Mouse (Mus musculus) kidney, postnatal 4 days (tissue): ENCODE measurements around the gene Tm9sf2.

ENCODE experiments used
- DNase-seq, 2 experiments: peaks; one replicate each; pipeline ENCODE4 v3.0.0; 2021; ENCODE audit warnings: mixed read lengths in 2 of 2

Tm9sf2 gene

DNA sequence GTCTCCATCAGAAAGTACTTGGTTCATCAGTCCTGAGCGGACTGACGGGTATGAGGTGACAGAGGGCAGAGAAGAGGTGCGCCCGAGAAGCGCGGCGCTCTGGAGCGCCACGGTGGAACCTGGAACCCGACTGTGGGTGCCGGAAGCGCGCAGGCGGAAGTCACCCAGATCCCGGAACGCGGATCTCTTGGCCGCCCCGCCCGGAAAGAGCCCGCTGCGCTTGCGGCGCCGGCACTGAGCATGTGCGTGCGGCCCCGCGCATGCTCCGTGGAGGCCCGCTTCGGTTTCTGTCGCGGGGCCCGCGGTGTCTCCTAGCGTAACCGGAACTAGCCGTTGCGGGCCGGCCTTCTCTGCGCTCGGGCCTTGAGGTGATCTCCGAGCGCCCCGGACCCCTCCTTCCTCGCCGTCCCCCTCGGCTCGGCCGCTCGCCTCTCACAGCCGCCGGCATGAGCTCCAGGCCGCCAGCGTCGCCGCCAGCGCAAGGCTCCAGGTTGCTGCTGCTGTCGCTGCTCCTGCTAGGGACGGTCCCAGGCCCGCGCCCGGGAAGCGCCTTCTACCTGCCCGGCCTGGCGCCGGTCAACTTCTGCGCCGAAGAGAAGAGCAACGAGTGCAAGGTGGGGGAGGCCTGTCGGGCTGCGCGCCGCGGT is at the start of gene Tm9sf2:
Tm9sf2 (plus strand) TSS at position 217 of the 647 bp plus-strand sequence.
- peak; percentile 94 to 97 for DNase-seq

DNA sequence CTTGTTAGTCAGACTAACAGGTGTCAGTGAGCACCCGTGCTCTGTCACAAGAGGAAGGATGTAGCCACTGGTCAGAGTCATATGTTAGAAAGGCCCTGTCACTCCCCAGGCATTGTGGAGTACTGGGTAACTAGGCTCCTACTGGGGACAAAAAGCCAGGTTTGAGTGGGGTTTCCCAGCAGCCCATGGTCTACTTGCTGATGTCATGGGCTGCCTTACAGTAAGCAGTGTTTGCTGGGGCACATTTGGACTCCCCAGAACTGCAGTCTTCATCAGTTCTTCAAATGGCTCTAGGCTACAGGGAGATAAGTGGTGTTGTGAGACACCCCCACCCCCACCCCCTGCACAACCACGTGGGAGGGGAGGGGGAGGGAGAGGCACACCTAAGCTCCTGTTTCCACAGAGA is 48.9 kb upstream of the Tm9sf2 start:
- no peak for DNase-seq

DNA sequence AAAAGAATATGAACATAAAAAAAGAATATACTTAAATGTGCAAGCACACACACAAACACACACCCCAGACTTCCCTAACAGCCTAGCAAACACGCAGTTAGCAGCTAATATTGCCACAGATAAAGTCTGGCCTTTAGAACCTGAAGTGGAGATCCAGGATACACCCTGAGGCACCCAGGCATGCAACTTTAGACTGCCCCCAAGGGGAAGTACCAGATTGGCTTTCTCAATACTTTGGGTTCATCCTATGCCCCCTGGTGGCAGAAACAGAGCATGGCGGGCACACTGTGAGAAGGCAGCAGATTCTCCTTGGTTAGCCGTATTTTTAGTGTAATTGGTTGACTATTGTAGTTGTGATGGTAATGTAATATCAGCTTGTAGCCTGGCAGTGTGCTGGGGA is 46.2 kb upstream of the Tm9sf2 start:
- peak; percentile 89 to 90 for DNase-seq

DNA sequence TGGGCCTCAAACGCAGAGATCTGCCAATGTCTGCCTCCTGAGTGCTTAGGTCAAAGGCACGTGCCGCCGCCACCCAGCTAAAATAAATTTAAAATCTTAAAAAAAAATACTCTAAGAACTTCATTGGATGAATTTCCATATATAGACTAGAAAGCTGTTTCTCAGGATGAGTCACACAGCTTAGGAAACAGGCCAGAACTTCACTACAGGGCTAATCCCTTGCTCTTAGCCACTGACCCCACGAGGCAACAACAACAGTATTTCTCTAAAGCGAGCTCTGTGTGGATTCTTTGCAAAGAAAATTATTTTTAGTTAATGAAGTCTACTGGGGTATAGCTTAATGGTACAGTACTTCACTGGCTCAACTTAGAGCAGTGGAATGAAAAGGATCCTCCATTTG is 45.5 kb upstream of the Tm9sf2 start:
- no peak for DNase-seq

DNA sequence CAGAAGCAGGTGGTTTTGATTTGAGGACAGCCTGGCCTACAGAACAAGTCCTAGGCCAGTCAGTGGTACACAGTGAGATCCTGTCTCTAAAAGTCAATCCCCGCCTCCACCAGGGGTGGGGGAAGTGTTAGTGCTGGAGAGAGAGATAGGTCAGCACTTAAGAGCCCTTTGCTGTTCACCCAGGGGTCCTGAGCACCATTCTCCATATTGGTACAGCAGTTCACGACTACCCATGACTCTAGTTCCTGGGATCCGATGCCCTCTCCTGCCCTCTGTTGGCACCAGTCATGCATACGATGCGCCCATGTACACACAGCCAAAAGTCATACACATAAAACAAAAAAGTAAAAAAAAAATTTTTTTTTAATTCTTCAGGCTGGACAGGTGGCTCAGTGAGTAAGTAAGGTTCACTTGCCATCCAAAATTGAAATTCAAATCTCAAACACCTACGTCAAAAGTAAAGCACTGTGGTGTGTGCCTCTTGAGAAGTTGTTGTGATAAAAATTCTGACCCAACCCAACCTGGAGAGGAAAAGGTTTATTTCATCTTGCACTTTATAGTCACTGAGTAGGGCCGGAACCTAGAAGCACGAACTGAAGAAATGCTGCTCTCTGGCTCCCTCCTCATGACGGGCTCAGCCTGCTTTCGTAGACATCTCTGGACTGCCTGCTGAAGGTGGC is 44.3 kb upstream of the Tm9sf2 start:
- DNase-seq: no peak

DNA sequence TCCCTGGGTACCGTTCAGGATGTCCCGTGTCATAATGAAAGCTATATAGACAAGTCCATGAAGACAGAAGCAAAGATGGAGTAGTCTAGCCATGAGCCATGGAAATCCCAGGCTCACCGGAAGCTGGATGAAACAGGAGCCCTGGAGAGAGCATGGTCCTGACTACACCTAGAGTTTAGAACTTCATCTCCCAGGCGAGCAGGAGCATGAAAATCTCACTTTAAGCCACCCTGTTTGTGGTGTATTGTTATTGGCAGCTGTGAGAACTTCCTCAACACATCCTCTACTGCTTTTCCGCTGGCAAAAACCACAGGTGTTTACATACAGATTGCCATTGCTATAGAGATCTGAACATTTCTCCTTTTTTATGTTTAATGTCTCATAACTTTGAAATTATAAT is 43.2 kb upstream of the Tm9sf2 start:
- no peak for DNase-seq

DNA sequence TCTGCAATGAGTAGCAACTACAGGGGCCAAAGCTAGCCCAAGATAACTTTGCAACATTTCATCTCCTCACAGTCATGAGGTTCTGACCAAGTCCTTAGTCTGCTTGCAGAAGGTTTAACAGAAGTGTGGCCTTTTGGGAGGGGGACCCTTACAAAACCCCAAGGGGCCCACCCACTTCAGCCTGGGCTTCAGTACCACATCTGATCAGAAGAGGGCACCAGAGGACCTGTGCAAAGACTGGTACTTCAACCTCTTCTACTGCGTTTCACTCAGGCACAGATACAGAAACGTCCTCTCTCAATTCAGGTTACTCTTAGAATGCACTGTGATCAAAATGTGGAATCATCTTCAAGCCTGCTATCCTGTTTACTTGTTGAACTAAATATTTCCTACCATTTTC is 42.3 kb upstream of the Tm9sf2 start:
- DNase-seq: peak; percentile 85 to 86

DNA sequence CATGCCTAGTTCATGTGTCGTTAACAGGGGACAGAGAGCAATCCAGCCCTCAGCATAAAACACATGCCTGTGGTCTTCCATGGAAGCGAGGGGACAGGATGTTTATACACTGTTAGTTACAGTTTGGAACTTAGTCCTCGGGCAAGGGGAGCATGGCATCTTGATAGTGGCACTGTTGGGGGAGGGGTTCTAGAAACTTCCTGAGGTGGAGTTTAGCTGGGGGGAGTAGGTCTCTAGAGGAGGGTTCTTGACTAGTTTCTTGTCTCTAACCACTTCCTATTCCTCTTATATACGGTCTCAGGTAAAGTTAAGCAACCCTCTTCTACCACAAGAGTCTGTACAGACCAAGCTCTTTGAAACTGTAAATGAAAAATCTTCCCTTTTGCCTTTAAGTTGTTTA is 40.6 kb upstream of the Tm9sf2 start:
- DNase-seq: no peak

DNA sequence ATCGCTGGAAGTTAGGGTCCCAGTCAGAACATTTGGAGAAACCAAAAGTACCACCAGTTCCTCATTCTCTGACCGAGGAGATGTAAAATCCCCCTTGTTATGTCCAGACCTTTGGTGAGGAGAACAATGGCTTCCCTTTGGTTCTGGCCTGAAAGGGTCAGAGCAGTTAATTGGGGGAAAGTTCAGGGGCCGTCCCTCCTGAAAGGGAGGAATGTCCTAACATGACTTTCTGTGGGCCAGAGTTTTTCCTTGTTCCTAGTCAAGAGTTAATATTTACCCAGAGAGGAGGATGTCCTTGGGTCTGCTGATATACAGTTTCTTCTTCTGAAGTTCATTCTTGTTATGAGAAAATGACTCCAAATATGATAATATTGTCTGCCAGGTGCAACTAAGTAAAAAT is 38.8 kb upstream of the Tm9sf2 start:
- DNase-seq: peak in 1 of 2 experiments; percentile 29

DNA sequence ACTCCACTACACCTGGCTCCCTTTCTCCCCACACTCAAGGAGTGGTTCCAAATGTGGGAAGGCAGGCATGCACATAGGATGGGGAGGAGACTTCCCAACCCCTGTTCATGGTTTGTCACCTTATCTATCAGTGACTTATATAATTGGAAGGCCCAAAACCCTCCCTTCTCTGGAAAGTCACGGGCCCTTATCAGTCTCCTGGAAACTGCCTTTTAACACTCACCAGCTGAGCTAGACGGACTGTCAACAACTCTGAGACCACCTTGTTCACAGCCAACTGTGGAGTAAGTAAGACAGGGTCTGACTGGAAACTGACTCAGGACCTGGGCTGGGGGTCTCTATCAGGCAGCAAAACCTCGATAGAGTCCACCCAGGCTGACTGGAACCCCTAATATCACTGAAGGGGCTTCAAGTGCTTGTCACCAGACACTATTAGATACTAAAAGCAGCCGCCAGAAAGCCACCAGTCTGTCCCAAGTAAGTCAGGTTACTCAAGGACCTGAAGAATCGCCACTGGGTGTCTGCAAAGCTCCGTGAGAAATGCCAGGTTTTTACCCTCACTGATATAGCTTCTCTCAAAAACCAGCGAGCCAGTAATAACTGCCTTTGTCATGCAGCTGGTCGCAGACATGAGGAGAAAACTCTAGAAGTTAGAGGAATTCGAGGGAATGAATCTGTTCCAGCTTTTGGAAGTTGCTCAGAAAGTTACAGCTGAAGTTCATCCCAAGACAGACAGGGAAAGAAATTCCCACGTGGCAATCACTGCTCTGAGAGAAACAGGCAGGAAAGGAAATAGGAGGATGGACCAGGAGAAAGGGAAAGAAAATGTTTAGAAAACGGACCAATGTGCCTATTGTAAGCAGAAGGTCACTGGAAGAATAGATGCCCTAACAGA is 37.8 kb upstream of the Tm9sf2 start:
- DNase-seq: peak in 1 of 2 experiments; percentile 24

DNA sequence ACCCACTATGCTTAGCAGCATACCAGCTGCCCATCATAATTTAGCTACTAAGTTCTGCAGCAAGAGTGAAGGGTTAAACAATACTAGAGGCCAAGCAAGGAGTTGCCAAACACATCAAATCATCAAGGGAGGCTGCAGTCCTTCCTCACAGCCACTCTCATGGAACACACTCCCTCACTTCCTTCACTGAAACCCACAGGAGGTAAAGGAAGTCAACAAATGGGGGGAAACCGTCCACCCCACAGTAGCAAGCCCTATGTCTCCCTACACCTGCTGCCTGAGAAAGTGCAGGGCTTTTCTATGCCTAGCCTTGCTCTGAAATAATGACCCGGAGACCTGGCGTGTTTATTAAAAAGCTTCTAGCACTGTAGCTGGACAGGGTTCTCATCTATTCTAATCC is 36.9 kb upstream of the Tm9sf2 start:
- no peak for DNase-seq

DNA sequence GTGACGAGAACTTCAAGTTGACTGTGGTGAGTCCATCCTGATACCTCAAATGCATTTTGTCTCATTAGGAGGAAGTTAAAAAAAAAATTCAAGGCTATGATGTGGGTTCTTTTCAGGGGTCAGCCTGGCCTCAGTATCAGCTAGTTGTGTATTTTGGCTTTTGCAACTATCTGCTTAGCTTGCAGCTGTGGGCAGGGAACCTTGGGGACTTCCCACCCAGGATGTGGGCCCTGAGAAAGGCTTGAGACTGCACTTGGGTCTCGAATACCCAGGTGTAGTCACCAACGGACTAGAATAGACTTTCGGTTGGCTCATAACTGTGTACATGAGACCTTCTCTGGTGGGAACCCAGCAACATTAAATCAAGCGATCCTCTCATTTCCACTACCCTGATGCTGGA is 33.4 kb upstream of the Tm9sf2 start:
- no peak for DNase-seq

DNA sequence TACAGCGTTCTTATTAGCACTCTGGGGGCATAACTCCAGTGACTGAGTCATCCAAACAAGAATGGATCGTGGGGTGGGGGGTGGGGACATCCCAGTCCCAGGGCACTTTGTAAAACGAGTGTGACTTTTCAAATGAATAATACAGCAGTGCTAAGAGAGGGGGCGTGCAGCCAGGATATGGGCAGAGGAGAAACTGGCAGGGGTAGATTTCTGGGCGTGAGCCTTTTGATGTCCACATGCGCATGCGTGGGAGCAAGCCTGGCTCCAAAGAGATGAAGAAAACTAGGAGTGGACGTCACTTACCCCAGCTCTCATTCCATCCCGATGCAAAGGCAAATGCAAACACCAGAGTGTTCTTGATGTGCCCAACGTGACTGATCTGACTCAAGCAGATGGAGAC is 32.5 kb upstream of the Tm9sf2 start:
- no peak for DNase-seq

DNA sequence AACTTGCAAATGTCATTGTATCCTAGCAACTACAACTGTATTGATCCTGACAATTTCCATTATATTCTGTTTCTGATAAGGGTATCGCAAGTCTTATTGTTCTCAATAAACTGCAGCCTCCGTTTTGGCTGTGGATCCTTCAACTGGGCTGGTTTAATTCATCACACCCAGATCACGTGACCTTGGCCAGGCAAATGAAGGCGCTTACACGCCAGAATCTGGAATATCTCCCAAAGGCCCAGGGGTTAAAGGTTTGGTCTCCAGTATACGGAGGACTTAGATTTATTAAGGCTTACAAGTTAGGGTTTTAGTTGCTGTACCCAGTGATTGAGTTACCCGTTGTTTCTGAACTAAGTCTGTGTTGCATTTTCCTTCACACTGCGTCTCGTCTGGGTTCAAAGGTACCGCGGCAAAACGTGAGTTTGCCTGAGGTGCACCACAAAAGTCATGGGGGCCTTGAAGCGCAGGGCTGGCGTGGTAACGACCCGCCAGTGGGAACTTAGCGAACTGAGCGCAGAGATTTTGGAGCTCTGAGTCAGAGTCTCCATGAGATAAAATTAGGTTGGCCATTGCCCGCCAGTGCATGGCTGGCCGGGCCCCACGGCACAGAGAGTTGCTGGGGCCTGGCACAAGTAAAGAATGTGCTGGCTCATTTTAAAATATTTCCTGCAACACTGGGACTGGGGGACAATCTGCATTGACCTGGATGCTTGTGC is 31.2 kb upstream of the Tm9sf2 start:
- no peak for DNase-seq

DNA sequence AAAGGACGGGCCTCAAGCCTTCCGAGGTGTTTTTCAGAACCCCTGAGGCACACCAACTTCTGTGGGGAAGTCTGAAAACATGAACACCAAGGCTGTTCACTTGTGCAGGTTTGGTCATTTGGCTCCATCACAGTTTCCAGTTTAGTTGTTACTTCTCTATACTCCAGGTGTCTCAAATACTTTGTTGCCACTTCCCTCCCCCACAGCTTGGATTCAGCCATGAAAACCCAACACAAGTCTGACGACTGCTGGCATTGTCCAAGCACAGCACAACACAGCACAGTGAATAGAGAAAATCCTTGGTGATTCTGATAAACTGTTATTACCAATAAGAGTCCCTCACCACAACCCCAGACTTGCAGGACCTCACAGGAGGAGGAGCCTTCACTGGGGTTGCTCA is 29.8 kb upstream of the Tm9sf2 start:
- no peak for DNase-seq

DNA sequence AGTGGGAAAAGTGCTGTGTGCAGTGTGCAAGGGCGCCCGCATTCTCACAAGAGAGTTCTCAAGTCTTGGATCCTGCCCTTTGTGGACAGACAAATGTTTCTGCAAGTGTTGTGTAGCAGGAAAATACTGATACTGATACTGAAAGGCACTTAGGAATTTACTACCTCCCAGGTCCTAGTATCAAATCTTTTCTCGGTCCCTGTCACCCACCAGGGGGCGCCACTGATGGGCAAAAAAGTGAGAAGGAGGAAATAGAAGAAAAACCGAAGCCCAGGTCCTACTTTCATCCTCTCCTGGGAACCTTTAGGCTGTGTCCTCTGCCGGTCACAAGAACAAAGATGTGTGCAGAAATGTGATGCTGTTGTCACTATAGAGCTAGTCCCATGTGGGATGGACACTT is 27.4 kb upstream of the Tm9sf2 start:
- peak; percentile 79 to 82 for DNase-seq

DNA sequence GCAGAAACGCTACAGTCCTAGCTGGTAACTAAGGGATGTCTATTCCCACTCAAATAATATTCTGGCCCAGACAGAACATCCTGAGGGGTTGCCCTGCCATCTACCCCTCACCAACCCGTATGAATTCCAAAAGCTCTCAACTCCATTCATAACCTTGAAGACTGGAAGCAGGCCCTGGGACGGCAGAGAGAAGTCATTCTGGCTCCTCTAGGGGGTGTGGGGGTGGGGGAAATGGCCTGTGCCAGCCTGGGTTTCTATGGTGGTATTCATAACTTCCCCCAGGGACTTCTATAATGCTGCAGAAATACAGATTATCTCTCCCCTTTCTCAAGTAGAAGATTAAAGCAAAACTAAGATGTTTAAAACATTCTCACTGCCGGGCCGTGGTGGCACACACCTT is 26.9 kb upstream of the Tm9sf2 start:
- no peak for DNase-seq

DNA sequence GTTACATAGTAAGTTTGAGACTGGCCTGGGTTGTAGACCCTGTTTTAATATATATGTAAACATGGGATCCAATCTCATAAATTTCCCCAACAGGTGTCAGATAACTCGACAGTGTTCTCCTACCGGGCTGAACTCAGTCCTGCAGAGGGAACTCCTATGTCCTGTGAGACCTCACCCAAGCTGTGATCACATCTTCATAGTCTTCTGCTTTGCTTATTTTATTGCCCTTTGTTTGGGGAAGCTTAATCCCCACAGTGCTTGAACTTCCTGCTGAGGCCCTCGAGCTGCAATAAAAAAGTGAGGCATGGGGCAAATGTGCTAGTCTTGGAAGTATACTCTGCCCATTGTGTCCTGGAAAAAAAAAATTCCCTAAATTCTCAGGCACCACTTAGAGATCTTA is 25.5 kb upstream of the Tm9sf2 start:
- no peak for DNase-seq

DNA sequence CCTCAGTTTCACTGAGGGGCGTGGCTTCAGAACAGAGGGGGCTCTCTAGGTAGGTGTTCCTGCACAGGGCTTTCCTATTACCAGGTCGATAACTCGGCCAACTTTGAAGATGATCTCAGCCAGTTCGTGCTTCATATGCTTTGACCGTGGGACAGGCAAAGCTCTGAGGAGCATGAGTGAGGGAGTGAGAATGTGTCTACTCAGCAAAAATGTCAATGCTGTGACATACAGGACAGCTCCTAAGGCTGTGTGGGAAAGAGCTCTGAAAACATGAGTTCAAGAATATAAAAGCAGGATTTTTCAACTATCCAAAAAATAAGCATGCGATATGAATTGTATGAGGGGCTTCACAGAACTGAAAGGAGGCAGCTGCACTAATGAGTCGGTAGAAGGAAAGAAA is 23.3 kb upstream of the Tm9sf2 start:
- DNase-seq: no peak

DNA sequence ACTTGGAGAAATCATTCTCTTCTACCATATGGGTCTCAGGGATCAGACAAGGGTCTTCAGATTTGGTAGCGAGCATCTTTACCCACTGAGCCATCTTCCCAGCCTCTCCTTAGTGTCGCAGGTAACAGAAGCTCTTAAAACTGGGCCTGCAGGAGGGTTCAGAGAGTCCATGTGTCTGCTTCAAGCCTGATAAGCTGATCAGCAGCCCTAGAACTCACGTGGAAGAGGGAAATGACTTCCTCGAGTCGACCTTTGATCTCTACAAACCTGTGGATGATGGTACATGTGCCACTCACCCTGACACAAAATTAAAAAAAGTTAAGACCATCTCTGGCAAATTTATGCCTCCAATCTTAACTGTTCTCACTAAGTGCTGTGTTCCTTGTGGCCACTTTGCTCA is 18.9 kb upstream of the Tm9sf2 start:
- DNase-seq: no peak

DNA sequence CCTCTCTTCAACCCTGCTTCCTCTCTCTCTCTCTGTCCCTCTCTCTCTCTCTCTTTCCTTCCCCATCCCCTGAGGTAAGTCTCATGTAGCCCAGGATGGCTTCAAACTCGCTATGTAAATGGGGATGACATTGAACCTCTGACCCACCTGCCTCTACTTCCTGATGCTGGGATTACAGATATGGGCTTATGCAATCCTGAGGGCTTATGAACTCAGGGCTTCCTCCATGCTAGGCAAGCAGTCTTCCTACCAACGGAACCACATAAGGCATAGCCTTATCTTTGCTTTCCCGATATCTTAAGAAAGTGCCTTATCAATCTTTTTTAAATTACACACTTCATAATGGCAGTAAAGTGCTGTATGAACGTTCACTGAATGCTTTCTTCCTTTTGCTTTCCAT is 14.5 kb upstream of the Tm9sf2 start:
- no peak for DNase-seq

DNA sequence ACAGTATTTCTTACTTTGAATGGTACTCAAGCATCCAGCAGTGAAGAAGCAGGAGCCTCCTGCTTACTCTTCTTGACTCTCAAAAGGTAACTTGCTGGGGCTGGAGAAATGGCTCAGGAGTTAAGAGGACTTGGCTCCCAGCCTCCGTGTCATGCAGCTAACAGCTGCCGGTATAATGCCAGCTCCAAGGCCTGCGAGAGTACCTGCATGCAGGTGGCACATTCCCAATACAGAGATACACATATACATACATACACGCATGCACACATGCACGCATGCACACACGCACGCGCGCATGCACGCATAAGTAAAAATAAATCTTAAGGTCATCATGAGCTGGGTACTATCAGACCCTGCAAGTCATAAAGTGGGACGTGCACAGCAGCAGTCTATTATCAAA is 10.5 kb upstream of the Tm9sf2 start:
- DNase-seq: no peak

DNA sequence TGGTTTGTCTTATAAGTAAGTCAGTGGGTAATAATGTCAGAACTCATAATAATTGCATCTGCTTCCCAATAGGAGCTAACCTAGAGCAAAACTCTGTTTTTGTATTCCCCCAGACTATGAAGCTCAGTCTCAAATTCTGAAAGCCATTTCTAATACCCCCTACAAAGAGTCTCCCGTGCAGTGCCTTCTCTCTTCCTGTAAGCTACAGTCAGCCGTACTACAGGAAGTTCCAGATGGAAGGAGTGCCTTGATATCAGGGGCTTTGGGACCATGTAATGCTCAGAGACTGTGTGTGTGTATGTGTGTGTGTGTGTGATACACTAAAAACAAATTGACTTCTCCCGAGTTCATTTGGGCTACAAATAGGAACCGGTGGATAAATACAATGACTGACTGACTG is 7.3 kb upstream of the Tm9sf2 start:
- DNase-seq: no peak
